Mouse (Mus musculus) spleen, adult 2 months (tissue): Measurements from ENCODE around the gene Map3k9. TPM values are rescaled to one million over a fixed set of nuclear protein-coding genes. Genes with fewer than 3 reads are reported as not detected.

Source experiments
- DNase-seq, 2 experiments: peaks; one replicate each; pipeline versions ENCODE4 v3.0.0 to v3.0.0-alpha.2; 2012 to 2021; ENCODE audit warnings: low spot score in 2 of 2, low read depth in 1 of 2
- H3K27ac ChIP-seq: fragments of 200-500 bp; 2 replicates; pipeline ENCODE4 v1.5.1; 2012; ENCODE audit warnings: low read length, inconsistent platforms; ENCODE audit not compliant: insufficient read depth
- H3K27me3 ChIP-seq: fragments of 200-500 bp; 2 replicates; pipeline ENCODE4 v1.6.1; 2012; ENCODE audit warnings: mild to moderate bottlenecking, moderate library complexity, low read length, inconsistent platforms; ENCODE audit not compliant: control insufficient read depth, insufficient read depth
- H3K36me3 ChIP-seq: fragments of 200-500 bp; 2 replicates; pipeline ENCODE4 v1.6.1; 2012; ENCODE audit warnings: mild to moderate bottlenecking, low read length, inconsistent platforms; ENCODE audit not compliant: control insufficient read depth, insufficient read depth
- H3K4me1 ChIP-seq: fragments of 200-500 bp; 2 replicates; pipeline ENCODE4 v1.6.1; 2011; ENCODE audit warnings: inconsistent platforms; ENCODE audit not compliant: control insufficient read depth, insufficient read depth, insufficient read length
- H3K4me3 ChIP-seq: fragments of 200-500 bp; 2 replicates; pipeline ENCODE4 v1.5.1; 2011; ENCODE audit warnings: mild to moderate bottlenecking, inconsistent platforms; ENCODE audit not compliant: insufficient read depth, insufficient read length; ENCODE audit errors: extremely low read depth
- CTCF ChIP-seq: fragments of 200-500 bp; IDR thresholded peaks from 2 replicates; pipeline ENCODE4 v1.5.1; 2011; ENCODE audit warnings: mild to moderate bottlenecking, inconsistent platforms; ENCODE audit not compliant: insufficient read depth, insufficient read length, insufficient replicate concordance; ENCODE audit errors: extremely low read depth
- POLR2A ChIP-seq: fragments of 200-500 bp; IDR thresholded peaks from 2 replicates; pipeline ENCODE4 v1.6.1; 2011; ENCODE audit warnings: low read depth, low read length, inconsistent platforms
- WGBS: fragments of 180-500 bp; shearing (Covaris S2); methylation state at CpG from one replicate; pipeline ENCODE4 v1.1.7; 2018; 5-methylcytosine and 5-hydroxymethylcytosine counted together
- polyA plus RNA-seq: library from polyadenylated mRNA; depleted of rRNA; stranded (reverse); fragments of >200 nt; gene quantifications from 2 replicates; pipeline ENCODE4 v1.2.3, GENCODE M21; 2012; rRNA removed

Gene Map3k9
- polyA plus RNA-seq, 1 experiment: 2.9 TPM

DNA sequence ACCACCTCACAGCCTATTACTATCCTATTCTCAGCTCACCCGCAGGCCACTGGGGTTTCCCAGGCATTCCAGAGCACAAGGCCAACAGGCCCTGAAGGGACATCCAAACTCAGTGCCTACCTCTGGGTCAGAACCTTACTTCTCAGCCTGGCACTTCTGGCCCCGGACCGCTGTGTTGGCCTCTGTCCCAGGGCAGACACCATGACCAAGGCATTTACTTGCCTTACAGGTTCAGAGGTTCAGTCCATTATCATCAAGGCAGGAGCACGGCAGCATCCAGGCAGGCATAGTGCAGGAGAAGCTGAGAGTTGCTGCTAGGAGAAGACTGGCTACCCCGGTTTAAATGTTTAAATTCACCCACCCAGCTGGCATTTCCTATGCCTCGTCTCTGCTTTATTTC, 96.9 kb downstream of the Map3k9 start:
- no peaks in the 10 kb centered on the region for H3K36me3 ChIP-seq
- H3K4me1 ChIP-seq: no peaks in the 10 kb centered on the region
- DNase-seq: no peak
- TF ChIP-seq CTCF: no peak
- no peak for TF ChIP-seq POLR2A
- no peak overlapping the region for H3K4me3 ChIP-seq
- WGBS: 88% methylated on average over 6 of the region's 6 CpGs
- H3K27me3 ChIP-seq: no peaks in the 10 kb centered on the region
- no peak overlapping the region for H3K27ac ChIP-seq

DNA sequence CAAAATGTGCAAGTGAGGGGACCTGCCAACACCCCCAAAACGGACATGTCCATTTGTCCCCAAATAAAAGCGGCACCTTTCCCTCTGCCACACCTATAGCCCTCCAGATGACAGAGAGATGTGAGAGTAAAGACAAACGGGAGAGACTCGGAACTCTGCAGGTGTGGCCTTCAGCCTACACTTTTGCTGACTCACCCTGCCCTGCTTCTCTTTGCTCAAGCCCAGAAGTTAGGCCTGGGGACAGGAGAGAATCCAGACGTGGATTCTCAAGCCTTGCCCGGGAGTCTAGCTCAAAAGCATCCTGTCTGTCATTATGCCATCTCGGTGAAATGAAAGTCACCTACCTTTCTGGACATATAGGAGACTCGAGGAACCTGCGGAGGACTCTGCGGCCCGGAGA, 97.6 kb downstream of the Map3k9 start:
- DNase-seq: no peak
- H3K4me1 ChIP-seq: no peaks in the 10 kb centered on the region
- H3K4me3 ChIP-seq: no peak overlapping the region
- whole genome bisulfite sequencing: 70% methylated on average over 11 of the region's 11 CpGs
- no peaks in the 10 kb centered on the region for H3K36me3 ChIP-seq
- H3K27me3 ChIP-seq: no peaks in the 10 kb centered on the region
- TF ChIP-seq POLR2A: no peak
- no peak for TF ChIP-seq CTCF
- no peak overlapping the region for H3K27ac ChIP-seq

DNA sequence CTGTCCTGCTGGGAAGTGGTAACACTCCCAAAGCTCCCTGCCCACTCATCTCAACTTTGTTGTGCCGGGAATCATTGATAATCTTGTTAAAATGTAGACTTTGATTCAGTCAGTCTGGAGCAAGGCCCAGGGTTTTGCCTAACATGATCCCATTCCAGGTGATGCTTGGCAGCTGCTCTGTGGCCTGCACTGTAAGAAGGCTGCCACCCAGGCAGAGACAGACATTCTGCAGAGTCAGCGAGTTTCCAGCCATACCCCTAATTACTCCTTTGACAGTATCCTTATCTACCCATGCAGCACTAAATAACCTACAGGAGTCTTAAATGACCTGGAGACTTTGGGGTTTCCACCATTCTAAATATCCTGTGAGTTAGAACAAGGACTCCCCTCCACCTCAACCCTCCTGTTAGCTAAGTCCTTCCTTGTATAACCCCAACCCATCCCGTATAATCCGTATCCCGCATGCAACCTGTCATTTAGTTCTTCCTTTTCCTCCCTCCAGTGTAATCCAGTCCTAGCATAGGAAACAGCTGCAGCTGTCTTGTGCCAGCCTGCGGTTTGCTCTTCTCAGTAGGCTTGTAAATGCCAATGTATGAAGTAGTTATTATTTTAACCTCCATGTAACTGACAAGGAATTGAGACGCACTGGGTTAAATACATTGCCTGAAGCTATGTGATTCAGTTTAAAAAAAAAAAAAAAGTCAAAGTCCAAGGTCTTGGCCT, 101.0 kb downstream of the Map3k9 start:
- no peak for DNase-seq
- TF ChIP-seq POLR2A: no peak
- no peak for TF ChIP-seq CTCF
- 69% methylated on average over 7 of the region's 7 CpGs for WGBS

DNA sequence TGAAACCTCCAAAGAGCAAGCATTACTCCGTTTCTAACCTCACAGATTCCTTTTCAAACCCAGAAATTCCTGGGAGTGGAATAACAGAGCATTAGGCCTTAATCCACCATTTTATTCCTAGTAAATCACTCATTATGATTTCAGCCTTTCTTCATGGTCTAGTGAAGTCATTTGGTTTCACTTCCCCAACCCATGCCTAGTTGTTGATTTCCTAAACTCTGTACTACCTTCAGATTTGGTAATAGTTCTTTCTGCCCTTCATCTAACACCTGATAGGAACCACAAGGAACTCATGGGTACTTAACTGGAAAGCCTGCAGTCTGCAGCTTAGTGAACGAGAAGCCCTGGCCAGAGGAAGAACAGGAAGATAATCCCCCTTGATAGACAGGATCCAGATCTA, 105.4 kb downstream of the Map3k9 start:
- Histone ChIP-seq H3K27me3 (no peaks in the 10 kb centered on the region), H3K4me3 (no peak overlapping the region), H3K4me1 (peaks cover 2% of the 10 kb centered on the region; the same call in 1 of the 2 replicates), H3K36me3 (no peaks in the 10 kb centered on the region), H3K27ac (no peak overlapping the region)
- TF ChIP-seq POLR2A: no peak
- no peak for TF ChIP-seq CTCF
- WGBS: 36% methylated on average over 2 of the region's 2 CpGs
- DNase-seq: peak in 1 of 2 experiments; percentile 30

More for the DNA sequence above, 101.0 kb downstream of the Map3k9 start:
- Histone ChIP-seq H3K27me3 (no peaks in the 10 kb centered on the region), H3K27ac (no peak overlapping the region), H3K36me3 (no peaks in the 10 kb centered on the region), H3K4me3 (no peak overlapping the region), H3K4me1 (peaks cover 2% of the 10 kb centered on the region; the same call in 1 of the 2 replicates)

Other genes starting within 250 kb of the Map3k9 start
- 4.7 and 7.5 TPM in 2 replicates for gene Gm20498, start 248.3 kb downstream of the Map3k9 start, polyA plus RNA-seq
- 10.7 and 13.7 TPM in 2 replicates for gene Synj2bp, start 248.3 kb downstream of the Map3k9 start, polyA plus RNA-seq
- gene Adam21, start 212.7 kb downstream of the Map3k9 start, polyA plus RNA-seq: 0.02 TPM in 1 of 2 replicates, not detected in the other
- 2.8 and 3.3 TPM in 2 replicates for gene Med6, start 186.2 kb downstream of the Map3k9 start, polyA plus RNA-seq
- gene Ttc9, start 149.9 kb downstream of the Map3k9 start, polyA plus RNA-seq: 0.33 and 0.40 TPM in 2 replicates
- 8.4 and 11.0 TPM in 2 replicates for gene Pcnx, start 78.8 kb upstream of the Map3k9 start, polyA plus RNA-seq